Mouse (Mus musculus) limb, embryonic 15.5 days (tissue): ENCODE measurements at regions not wholly inside any gene's neighbourhood (a gene's known extent, or its start where the extent isn't known, plus 50 kb on each side); places are given as distances from the start of the nearest gene placed in this dataset.

ENCODE experiments used
- ATAC-seq: fragments of 200-750 bp; cut with Nextera tagmentation; 2 replicates; pipeline ENCODE4 v1.8.0; 2017; ENCODE audit warnings: low read depth, moderate TSS enrichment; ENCODE audit not compliant: insufficient number of reproducible peaks, low FRiP score, low TSS enrichment
- H3K27ac ChIP-seq: fragments of 300-500 bp; sonication (generic); 2 replicates; pipeline ENCODE4 v1.5.1; 2015; ENCODE audit warnings: moderate library complexity, mild to moderate bottlenecking, inconsistent platforms
- H3K27me3 ChIP-seq: fragments of 300-500 bp; sonication (generic); 2 replicates; pipeline ENCODE4 v1.6.1; 2015; ENCODE audit warnings: inconsistent platforms
- H3K36me3 ChIP-seq: fragments of 300-500 bp; sonication (generic); 2 replicates; pipeline ENCODE4 v1.6.1; 2015; ENCODE audit warnings: inconsistent platforms
- H3K4me1 ChIP-seq: fragments of 300-500 bp; sonication (generic); 2 replicates; pipeline ENCODE4 v1.6.1; 2015; ENCODE audit warnings: inconsistent platforms
- H3K4me2 ChIP-seq: fragments of 300-500 bp; sonication (generic); 2 replicates; pipeline ENCODE4 v1.6.1; 2015; ENCODE audit warnings: mild to moderate bottlenecking, inconsistent platforms
- H3K4me3 ChIP-seq: fragments of 300-500 bp; sonication (generic); 2 replicates; pipeline ENCODE4 v1.5.1; 2015; ENCODE audit warnings: mild to moderate bottlenecking, inconsistent platforms
- H3K9ac ChIP-seq: fragments of 300-500 bp; sonication (generic); 2 replicates; pipeline ENCODE4 v1.6.1; 2015; ENCODE audit warnings: inconsistent platforms
- H3K9me3 ChIP-seq: fragments of 300-500 bp; sonication (generic); 2 replicates; pipeline ENCODE4 v1.6.1; 2016; ENCODE audit warnings: inconsistent platforms
- WGBS: fragments of 180-500 bp; shearing (Covaris S2); methylation state at CpG from one replicate; pipeline ENCODE4 v1.1.7; 2015; 5-methylcytosine and 5-hydroxymethylcytosine counted together

DNA sequence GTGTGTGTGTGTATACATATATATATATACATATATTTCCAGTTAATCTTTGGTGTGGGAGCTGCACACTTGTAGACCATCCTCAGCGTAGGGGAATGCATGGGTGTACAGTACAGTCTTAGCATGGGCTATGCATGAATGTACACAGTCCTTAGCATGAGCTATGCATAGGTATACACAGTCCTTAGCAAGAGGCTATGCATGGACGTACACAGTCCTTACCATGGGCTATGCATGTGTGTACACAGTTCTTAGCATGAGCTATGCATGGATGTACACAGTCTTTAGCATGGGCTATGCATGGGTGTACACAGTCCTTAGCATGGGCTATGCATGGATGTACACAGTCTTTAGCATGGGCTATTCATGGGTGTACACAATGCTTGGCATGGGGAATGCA, 70.5 kb downstream of the Rchy1 start:
- 90% methylated on average over 2 of the region's 2 CpGs for WGBS
- no peak for ATAC-seq
- H3K4me2 ChIP-seq: no peak overlapping the region
- H3K27ac ChIP-seq: no peak overlapping the region
- no peaks in the 10 kb centered on the region for H3K4me1 ChIP-seq
- no peaks in the 10 kb centered on the region for H3K27me3 ChIP-seq
- no peak overlapping the region for H3K4me3 ChIP-seq
- no peaks in the 10 kb centered on the region for H3K36me3 ChIP-seq
- H3K9me3 ChIP-seq: no peaks in the 10 kb centered on the region
- no peak overlapping the region for H3K9ac ChIP-seq

DNA sequence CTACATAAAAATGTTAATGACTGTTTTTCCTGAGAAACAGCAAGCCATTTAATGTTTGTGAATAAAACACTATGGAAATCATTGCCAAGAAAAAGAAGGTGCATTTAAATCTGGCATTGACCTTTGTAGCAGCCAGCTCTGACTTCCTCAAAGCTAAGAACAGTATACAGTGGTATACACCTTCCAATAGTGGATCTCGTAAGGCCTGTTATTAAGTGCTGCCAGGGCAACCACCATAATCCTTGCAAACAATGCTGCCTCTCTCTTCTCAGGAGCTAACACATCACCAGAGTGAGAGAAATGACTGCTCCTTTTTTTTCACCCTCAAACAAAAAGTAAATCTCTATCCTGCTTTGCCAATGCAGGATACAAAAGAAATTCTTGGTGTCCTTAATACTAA, 81.1 kb downstream of the Rchy1 start:
- H3K9me3 ChIP-seq: no peaks in the 10 kb centered on the region
- H3K27ac ChIP-seq: no peak overlapping the region
- no peaks in the 10 kb centered on the region for H3K4me1 ChIP-seq
- no peak overlapping the region for H3K4me3 ChIP-seq
- ATAC-seq: no peak
- no peaks in the 10 kb centered on the region for H3K36me3 ChIP-seq
- no peak overlapping the region for H3K4me2 ChIP-seq
- 59% methylated on average over 1 of the region's 1 CpGs for WGBS
- no peak overlapping the region for H3K9ac ChIP-seq
- H3K27me3 ChIP-seq: no peaks in the 10 kb centered on the region

GRCm38 (mm10) chr5:91880231-91880630, 82.6 kb downstream of the Rchy1 start:
- no peak for ATAC-seq
- Histone ChIP-seq H3K4me2 (no peak overlapping the region), H3K27ac (no peak overlapping the region), H3K9ac (no peak overlapping the region), H3K36me3 (no peaks in the 10 kb centered on the region), H3K4me3 (no peak overlapping the region), H3K4me1 (no peaks in the 10 kb centered on the region), H3K9me3 (no peaks in the 10 kb centered on the region), H3K27me3 (no peaks in the 10 kb centered on the region)
- WGBS: 80% methylated on average over 3 of the region's 3 CpGs

GRCm38 (mm10) chr5:91878627-91879026, 84.2 kb downstream of the Rchy1 start:
- Histone ChIP-seq H3K4me1 (no peaks in the 10 kb centered on the region), H3K27me3 (no peaks in the 10 kb centered on the region), H3K27ac (no peak overlapping the region), H3K36me3 (no peaks in the 10 kb centered on the region), H3K4me2 (no peak overlapping the region), H3K9me3 (no peaks in the 10 kb centered on the region), H3K9ac (no peak overlapping the region), H3K4me3 (no peak overlapping the region)
- WGBS: 80% methylated on average over 11 of the region's 11 CpGs
- no peak for ATAC-seq

- WGBS: 78% methylated on average over 2 of the region's 2 CpGs
- ATAC-seq: no peak
- Histone ChIP-seq H3K9me3 (no peaks in the 10 kb centered on the region), H3K4me3 (no peak overlapping the region), H3K27me3 (no peaks in the 10 kb centered on the region), H3K4me1 (no peaks in the 10 kb centered on the region), H3K27ac (no peak overlapping the region), H3K36me3 (no peaks in the 10 kb centered on the region), H3K9ac (no peak overlapping the region), H3K4me2 (no peak overlapping the region)
Observed at GRCm38 (mm10) chr5:91876682-91877031, 86.2 kb downstream of the Rchy1 start.

DNA sequence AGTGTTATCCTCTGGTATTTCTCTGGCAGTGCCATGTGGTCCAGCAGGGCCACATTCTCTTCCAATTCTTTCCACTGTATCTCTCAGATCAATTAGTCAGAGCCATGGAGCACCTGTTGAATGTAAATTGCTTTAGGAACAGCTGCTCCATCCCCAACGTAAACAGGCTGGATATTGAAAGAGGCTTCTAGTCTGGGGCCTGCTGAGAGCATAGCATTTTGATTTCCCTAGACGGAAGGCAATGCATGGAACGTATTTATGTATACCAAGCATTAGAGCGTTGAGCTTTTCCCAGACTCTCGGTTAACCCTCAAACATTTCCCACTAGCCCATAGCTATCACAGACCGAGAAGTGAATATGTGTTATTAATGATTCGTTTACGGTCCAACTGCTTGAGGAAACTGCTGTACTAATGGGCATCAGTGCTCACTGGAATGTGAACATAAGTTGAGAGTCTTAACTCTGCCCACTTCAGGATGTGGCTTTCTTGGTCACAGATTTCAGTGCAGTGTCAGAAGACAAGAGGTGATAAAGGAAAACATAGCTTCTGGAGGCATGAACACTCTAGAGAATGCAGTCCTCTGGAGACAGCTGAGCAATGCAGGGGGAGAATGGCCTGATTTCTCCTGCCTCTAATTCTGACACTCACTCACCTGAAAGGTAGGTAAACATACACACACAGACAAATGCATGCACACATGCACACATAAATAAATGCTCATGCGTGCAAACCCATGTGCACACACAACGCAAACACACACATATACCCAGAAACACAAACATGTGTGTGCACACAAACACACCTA, 86.8 kb downstream of the Rchy1 start:
- no peak overlapping the region for H3K4me3 ChIP-seq
- H3K9me3 ChIP-seq: no peaks in the 10 kb centered on the region
- H3K27ac ChIP-seq: no peak overlapping the region
- H3K4me1 ChIP-seq: no peaks in the 10 kb centered on the region
- 56% methylated on average over 10 of the region's 10 CpGs for WGBS
- no peaks in the 10 kb centered on the region for H3K27me3 ChIP-seq
- 0 out of 2 replicates have a peak, but pooled peaks have one; percentile 24 for ATAC-seq
- H3K36me3 ChIP-seq: no peaks in the 10 kb centered on the region
- no peak overlapping the region for H3K4me2 ChIP-seq
- H3K9ac ChIP-seq: no peak overlapping the region

DNA sequence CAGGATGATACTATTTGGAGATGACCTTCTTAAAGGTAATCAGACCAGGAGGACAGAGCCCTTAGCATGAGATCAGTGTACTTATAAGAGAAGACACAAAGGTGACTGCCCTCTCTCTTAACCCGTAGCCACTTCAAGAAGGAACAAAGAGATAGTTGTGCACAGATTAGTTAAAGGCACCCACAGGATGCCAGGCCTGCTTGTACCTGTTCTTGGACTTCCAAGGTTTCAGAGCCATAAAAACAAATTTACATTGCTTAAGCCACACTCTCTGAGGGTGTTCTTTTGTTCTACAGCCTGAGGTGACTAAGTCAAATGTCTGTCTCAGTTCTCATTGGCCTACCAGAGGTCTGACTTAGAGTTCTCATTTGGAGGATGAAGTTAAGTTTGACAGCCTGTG, 90.1 kb downstream of the Rchy1 start:
- H3K9ac ChIP-seq: no peak overlapping the region
- WGBS: 74% methylated on average over 1 of the region's 1 CpGs
- H3K9me3 ChIP-seq: no peaks in the 10 kb centered on the region
- no peak for ATAC-seq
- H3K4me3 ChIP-seq: no peak overlapping the region
- no peak overlapping the region for H3K4me2 ChIP-seq
- no peaks in the 10 kb centered on the region for H3K36me3 ChIP-seq
- H3K27me3 ChIP-seq: no peaks in the 10 kb centered on the region
- H3K4me1 ChIP-seq: no peaks in the 10 kb centered on the region
- H3K27ac ChIP-seq: no peak overlapping the region

DNA sequence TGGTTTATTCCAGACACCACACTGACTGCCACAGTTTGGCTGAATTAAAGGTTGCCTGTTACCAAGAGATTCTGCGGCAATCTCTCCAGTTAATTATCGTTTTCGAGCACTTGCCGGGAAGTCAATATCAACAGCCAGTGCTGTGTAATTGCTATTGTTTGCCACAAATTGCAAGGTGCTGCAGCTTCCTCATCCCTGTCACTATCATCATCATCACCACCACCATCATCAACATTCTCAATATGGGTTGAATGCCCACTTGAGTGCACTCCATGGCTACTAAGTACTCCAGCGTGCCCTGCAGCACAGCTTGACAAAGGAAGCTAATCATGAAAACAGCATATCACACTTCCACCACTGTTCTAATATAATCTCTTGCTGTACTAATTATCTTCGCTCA, 93.1 kb downstream of the Rchy1 start:
- Histone ChIP-seq H3K36me3 (no peaks in the 10 kb centered on the region), H3K27me3 (no peaks in the 10 kb centered on the region), H3K27ac (no peak overlapping the region), H3K4me3 (no peak overlapping the region), H3K4me2 (no peak overlapping the region), H3K9ac (no peak overlapping the region), H3K9me3 (no peaks in the 10 kb centered on the region), H3K4me1 (no peaks in the 10 kb centered on the region)
- 87% methylated on average over 6 of the region's 6 CpGs for WGBS
- ATAC-seq: no peak

GRCm38 (mm10) chr5:91866184-91866583, 96.7 kb downstream of the Rchy1 start:
- Histone ChIP-seq H3K9ac (no peak overlapping the region), H3K27ac (no peak overlapping the region), H3K4me1 (no peaks in the 10 kb centered on the region), H3K4me3 (no peak overlapping the region), H3K9me3 (no peaks in the 10 kb centered on the region), H3K4me2 (no peak overlapping the region), H3K36me3 (no peaks in the 10 kb centered on the region), H3K27me3 (no peaks in the 10 kb centered on the region)
- no peak for ATAC-seq
- 90% methylated on average over 3 of the region's 3 CpGs for WGBS

GRCm38 (mm10) chr5:91865365-91865764, 97.5 kb downstream of the Rchy1 start:
- Histone ChIP-seq H3K27ac (no peak overlapping the region), H3K4me3 (no peak overlapping the region), H3K9ac (no peak overlapping the region), H3K4me1 (no peaks in the 10 kb centered on the region), H3K4me2 (no peak overlapping the region), H3K27me3 (no peaks in the 10 kb centered on the region), H3K36me3 (no peaks in the 10 kb centered on the region), H3K9me3 (no peaks in the 10 kb centered on the region)
- WGBS: 86% methylated on average over 3 of the region's 3 CpGs
- no peak for ATAC-seq

GRCm38 (mm10) chr5:91862843-91863242, 100.0 kb downstream of the Rchy1 start:
- H3K4me3 ChIP-seq: no peak overlapping the region
- H3K9ac ChIP-seq: no peak overlapping the region
- WGBS: 95% methylated on average over 3 of the region's 3 CpGs
- no peaks in the 10 kb centered on the region for H3K9me3 ChIP-seq
- no peak overlapping the region for H3K27ac ChIP-seq
- no peak for ATAC-seq
- H3K4me2 ChIP-seq: no peak overlapping the region
- H3K27me3 ChIP-seq: no peaks in the 10 kb centered on the region
- no peaks in the 10 kb centered on the region for H3K36me3 ChIP-seq
- H3K4me1 ChIP-seq: no peaks in the 10 kb centered on the region

DNA sequence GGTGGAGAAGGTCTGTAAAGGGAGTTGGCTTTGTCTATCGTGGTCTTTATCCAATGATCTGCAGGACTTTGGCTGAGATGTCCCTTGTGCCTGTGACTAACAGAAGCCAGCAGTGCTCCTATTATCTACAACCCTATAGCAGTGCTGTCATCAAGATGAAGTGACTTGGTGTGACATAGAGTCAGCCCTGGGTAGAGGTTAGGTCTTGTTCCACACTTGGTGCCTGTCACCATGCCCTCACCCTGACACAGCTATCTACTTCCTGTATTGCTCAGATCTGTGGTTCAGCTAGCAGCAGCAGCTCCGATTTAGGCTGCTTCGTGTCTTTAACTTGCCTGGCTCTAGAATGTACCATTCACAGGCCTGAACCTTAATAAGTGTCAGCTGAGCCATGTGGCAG, 100.6 kb downstream of the Rchy1 start:
- H3K4me3 ChIP-seq: no peak overlapping the region
- ATAC-seq: no peak
- H3K27ac ChIP-seq: no peak overlapping the region
- H3K9ac ChIP-seq: no peak overlapping the region
- no peak overlapping the region for H3K4me2 ChIP-seq
- WGBS: 83% methylated on average over 3 of the region's 3 CpGs
- no peaks in the 10 kb centered on the region for H3K36me3 ChIP-seq
- H3K4me1 ChIP-seq: no peaks in the 10 kb centered on the region
- H3K9me3 ChIP-seq: no peaks in the 10 kb centered on the region
- H3K27me3 ChIP-seq: no peaks in the 10 kb centered on the region
